25 mouse cellular contexts compared by ENCODE assay signal in genomic region chr13:82295834-82296233, GRCm38 (mm10).
"Had no signal": no experiment of that assay in that cellular context is flagged by ENCODE, and none has a peak within 500 bp of the region (broad histone marks: within the 10 kb centered on the region; RNA-seq: fewer than 3 reads in every experiment).

No protein-coding gene starts in this region.

- H3K9ac ChIP-seq: embryonic facial prominence, embryonic 12.5 days; embryonic facial prominence, embryonic 13.5 days; embryonic facial prominence, embryonic 15.5 days; forebrain, embryonic 12.5 days; forebrain, embryonic 13.5 days; forebrain, embryonic 15.5 days; forebrain, postnatal 0 days had no signal

- H3K27me3 ChIP-seq: embryonic facial prominence, embryonic 12.5 days; embryonic facial prominence, embryonic 13.5 days; embryonic facial prominence, embryonic 15.5 days; forebrain, embryonic 12.5 days; forebrain, embryonic 13.5 days; forebrain, embryonic 15.5 days had no signal

- H3K27ac ChIP-seq: embryonic facial prominence, embryonic 10.5 days; embryonic facial prominence, embryonic 12.5 days; embryonic facial prominence, embryonic 13.5 days; embryonic facial prominence, embryonic 15.5 days; forebrain, embryonic 10.5 days; forebrain, embryonic 12.5 days; forebrain, embryonic 13.5 days; forebrain, embryonic 15.5 days; gastrocnemius, adult 2 months; heart, adult 2 months had no signal

- DNase-seq: cerebellum, adult 9-10 months; cerebellum, adult 9-11 months; cerebellum, postnatal 10 days; cerebellum, postnatal 14 days; cerebellum, postnatal 25 days; cerebellum, postnatal 36 days; embryo, embryonic 11 days; forebrain, postnatal 0 days; gastrocnemius, adult 2 months; gastrocnemius, postnatal 10 days; gastrocnemius, postnatal 14 days; gastrocnemius, postnatal 25 days; gastrocnemius, postnatal 36 days; heart, adult 11 months; heart, adult 18-20 months; heart, adult 2 months had no signal

- H3K4me3 ChIP-seq: embryonic facial prominence, embryonic 10.5 days; embryonic facial prominence, embryonic 12.5 days; embryonic facial prominence, embryonic 13.5 days; embryonic facial prominence, embryonic 15.5 days; erythroblast, embryonic 14.5 days; forebrain, embryonic 10.5 days; forebrain, embryonic 12.5 days; forebrain, embryonic 13.5 days; forebrain, embryonic 15.5 days; gastrocnemius, adult 2 months; heart, adult 2 months had no signal

- H3K4me1 ChIP-seq: embryonic facial prominence, embryonic 10.5 days; embryonic facial prominence, embryonic 12.5 days; embryonic facial prominence, embryonic 13.5 days; embryonic facial prominence, embryonic 15.5 days; forebrain, embryonic 10.5 days; forebrain, embryonic 12.5 days; forebrain, embryonic 13.5 days; forebrain, embryonic 15.5 days had no signal

- H3K9me3 ChIP-seq: embryonic facial prominence, embryonic 10.5 days; embryonic facial prominence, embryonic 12.5 days; embryonic facial prominence, embryonic 13.5 days; embryonic facial prominence, embryonic 15.5 days; forebrain, embryonic 10.5 days; forebrain, embryonic 12.5 days; forebrain, embryonic 13.5 days; forebrain, embryonic 15.5 days had no signal

- H3K36me3 ChIP-seq: embryonic facial prominence, embryonic 10.5 days; embryonic facial prominence, embryonic 12.5 days; embryonic facial prominence, embryonic 13.5 days; embryonic facial prominence, embryonic 15.5 days; forebrain, embryonic 10.5 days; forebrain, embryonic 12.5 days; forebrain, embryonic 15.5 days had no signal
